Mouse (Mus musculus) left cerebral cortex, adult 18-20 months (tissue): ENCODE data around the gene Per1. TPM values are rescaled to one million over a fixed set of nuclear protein-coding genes. Genes with fewer than 3 reads are reported as not detected.

Experiments
- DNase-seq, 2 experiments: peaks; one replicate each; pipeline ENCODE4 v3.0.0; 2021 to 2022; ENCODE audit warnings: low spot score in 2 of 2, mixed read lengths in 1 of 2
- total RNA-seq, 2 experiments: library from RNA; stranded (reverse); gene quantifications; 2 replicates each; pipeline ENCODE4 v1.2.3; 2021

Per1 gene
- total RNA-seq, 2 experiments from 2014 or later = 129 to 133 TPM

- peak; percentile 86 to 91 for DNase-seq
These were observed 15.5 kb downstream of the Per1 start for GRCm38 (mm10) chr11:69110319-69111046.

- no peak for DNase-seq
These were observed 16.2 kb downstream of the Per1 start for GRCm38 (mm10) chr11:69111051-69111810.

- DNase-seq = no peak
These were observed 16.8 kb downstream of the Per1 start for GRCm38 (mm10) chr11:69111865-69112264.

- no peak for DNase-seq
These were observed 19.0 kb downstream of the Per1 start for GRCm38 (mm10) chr11:69114018-69114417.

GRCm38 (mm10) chr11:69114621-69115020 is 19.6 kb downstream of the Per1 start:
- DNase-seq = no peak

- DNase-seq = no peak
These were observed 21.8 kb downstream of the Per1 start for GRCm38 (mm10) chr11:69116843-69117242.

- DNase-seq = peak; percentile 51 to 58
These were observed 23.0 kb downstream of the Per1 start for GRCm38 (mm10) chr11:69117737-69118695.

GRCm38 (mm10) chr11:69118765-69119164 is 23.7 kb downstream of the Per1 start:
- DNase-seq = peak; percentile 87 to 92

GRCm38 (mm10) chr11:69119446-69120155 is 24.6 kb downstream of the Per1 start:
- no peak for DNase-seq

- DNase-seq = no peak
These were observed 25.4 kb downstream of the Per1 start, which contains the start of gene Hes7 for GRCm38 (mm10) chr11:69120221-69121000. Gene Hes7, plus strand, starts transcription at chr11:69120404.

GRCm38 (mm10) chr11:69121001-69121740 is 26.2 kb downstream of the Per1 start:
- DNase-seq = no peak

- no peak for DNase-seq
These were observed 26.8 kb downstream of the Per1 start for GRCm38 (mm10) chr11:69121741-69122335.

- DNase-seq = peak; percentile 80 to 86
These were observed 27.4 kb downstream of the Per1 start, which contains the start of gene 9130213A22Rik for GRCm38 (mm10) chr11:69122336-69122951. Gene 9130213A22Rik, minus strand, starts transcription at chr11:69122589.

GRCm38 (mm10) chr11:69123056-69123692 is 28.2 kb downstream of the Per1 start:
- DNase-seq = peak; percentile 88 to 92

GRCm38 (mm10) chr11:69123693-69124497 is 28.9 kb downstream of the Per1 start:
- DNase-seq = peak; percentile 95 to 97

- peak; percentile 68 to 73 for DNase-seq
These were observed 29.5 kb downstream of the Per1 start for GRCm38 (mm10) chr11:69124498-69124847.
